Mouse (Mus musculus): ENCODE data around the gene Rap1b. TPM values are rescaled to one million over a fixed set of nuclear protein-coding genes. Genes with fewer than 3 reads are reported as not detected.

Gene Rap1b
- total RNA-seq, 1 experiment: 49.6 TPM

- H3K9ac ChIP-seq (ENCODE audit: insufficient read depth, low read depth, low read length, poor library complexity, severe bottlenecking): no peak overlapping the region
- DNase-seq (ENCODE audit: low read depth, low spot score): no peak
- in situ Hi-C loops (cut with MboI; ENCODE audit: low sequenced_read_pairs in 2 of 2, unreplicated experiment in 2 of 2): no loop called here
- H3K36me3 ChIP-seq (ENCODE audit: control insufficient read depth, insufficient read depth, low read length, poor library complexity, severe bottlenecking): peaks cover 52% of the 10 kb centered on the region
- H3K4me3 ChIP-seq (ENCODE audit: insufficient read depth in 1 of 2, low read depth in 1 of 2, low read length in 2 of 2, poor library complexity in 1 of 2, severe bottlenecking in 1 of 2): no peak overlapping the region
- no peak for TF ChIP-seq ZNF384 (IDR thresholded peaks at IDR 0.05; ENCODE audit: low read depth, low read length)
- no peak for TF ChIP-seq ZC3H11A (IDR thresholded peaks at IDR 0.05; ENCODE audit: borderline replicate concordance, low read depth, low read length)
- TF ChIP-seq MAFK (IDR thresholded peaks at IDR 0.05; ENCODE audit: insufficient read depth, low read depth, low read length): no peak
- no peak for TF ChIP-seq CHD2 (IDR thresholded peaks at IDR 0.05; ENCODE audit: low read depth, low read length)
- no peak for TF ChIP-seq HCFC1 (IDR thresholded peaks at IDR 0.05; ENCODE audit: borderline replicate concordance, insufficient read depth, low read length)
- no peak overlapping the region for H3K27ac ChIP-seq (ENCODE audit: insufficient read depth, low read depth, low read length, poor library complexity, severe bottlenecking)
- H3K4me1 ChIP-seq (ENCODE audit: control insufficient read depth in 2 of 2, insufficient read depth in 2 of 2, low read length in 2 of 2, poor library complexity in 1 of 2): 0 out of 4 replicates have a peak, but pooled peaks cover 0 to 2% of the 10 kb centered on the region in 2 experiments
- no peaks in the 10 kb centered on the region for H3K9me3 ChIP-seq (ENCODE audit: control insufficient read depth, insufficient read depth, low read depth, low read length)
Measured at GRCm38 (mm10) chr10:117783786-117784420, 61.9 kb downstream of the Rap1b start.

DNA sequence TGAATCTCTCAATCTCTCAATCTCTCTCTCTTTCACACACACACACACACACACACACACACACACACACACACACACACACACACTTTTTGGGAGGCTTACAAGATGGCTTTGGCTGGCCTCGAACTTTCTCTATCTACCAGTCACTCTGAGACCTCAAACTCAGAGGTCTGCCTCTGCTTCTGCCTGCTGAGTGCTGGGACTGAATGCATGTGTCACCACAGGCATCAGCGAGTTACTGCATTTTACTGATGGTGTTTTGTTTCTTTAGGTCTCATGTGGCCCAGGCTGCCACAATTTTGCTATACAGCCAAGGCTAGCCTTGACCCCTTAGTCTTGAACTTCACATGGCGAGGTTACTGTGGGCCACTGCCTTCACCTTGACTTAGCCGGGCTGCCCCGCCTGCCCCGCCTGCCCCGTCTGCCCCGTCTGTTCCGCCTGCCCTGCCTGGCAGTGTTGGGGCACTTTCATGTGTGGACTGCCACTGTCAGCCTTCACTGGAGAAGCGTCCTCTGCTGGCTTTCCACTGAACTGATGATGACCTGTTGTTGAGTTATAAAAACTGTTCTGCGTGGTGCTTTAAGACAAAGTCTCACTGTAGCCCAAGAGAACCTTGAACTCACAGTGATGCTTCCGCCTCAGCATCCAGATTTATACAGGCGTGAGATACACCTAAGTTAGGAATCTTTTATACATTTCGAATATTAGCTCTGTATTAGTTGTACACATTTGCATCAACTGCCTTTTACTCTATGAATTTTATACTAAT, 63.2 kb downstream of the Rap1b start:
- Histone ChIP-seq H3K9me3 (ENCODE audit: control insufficient read depth, insufficient read depth, low read depth, low read length) (no peaks in the 10 kb centered on the region), H3K4me1 (ENCODE audit: control insufficient read depth in 2 of 2, insufficient read depth in 2 of 2, low read length in 2 of 2, poor library complexity in 1 of 2) (0 out of 4 replicates have a peak, but pooled peaks cover 0 to 2% of the 10 kb centered on the region in 2 experiments), H3K36me3 (ENCODE audit: control insufficient read depth, insufficient read depth, low read length, poor library complexity, severe bottlenecking) (peaks cover 58% of the 10 kb centered on the region), H3K27ac (ENCODE audit: insufficient read depth, low read depth, low read length, poor library complexity, severe bottlenecking) (no peak overlapping the region), H3K9ac (ENCODE audit: insufficient read depth, low read depth, low read length, poor library complexity, severe bottlenecking) (no peak overlapping the region), H3K4me3 (ENCODE audit: insufficient read depth in 1 of 2, low read depth in 1 of 2, low read length in 2 of 2, poor library complexity in 1 of 2, severe bottlenecking in 1 of 2) (no peak overlapping the region)
- TF ChIP-seq HCFC1 (IDR thresholded peaks at IDR 0.05; ENCODE audit: borderline replicate concordance, insufficient read depth, low read length) (no peak), ZNF384 (IDR thresholded peaks at IDR 0.05; ENCODE audit: low read depth, low read length) (no peak), ZC3H11A (IDR thresholded peaks at IDR 0.05; ENCODE audit: borderline replicate concordance, low read depth, low read length) (no peak), CHD2 (IDR thresholded peaks at IDR 0.05; ENCODE audit: low read depth, low read length) (no peak), MAFK (IDR thresholded peaks at IDR 0.05; ENCODE audit: insufficient read depth, low read depth, low read length) (no peak)
- no peak for DNase-seq (ENCODE audit: low read depth, low spot score)
- in situ Hi-C loops (cut with MboI; ENCODE audit: low sequenced_read_pairs in 2 of 2, unreplicated experiment in 2 of 2): no loop called here

DNA sequence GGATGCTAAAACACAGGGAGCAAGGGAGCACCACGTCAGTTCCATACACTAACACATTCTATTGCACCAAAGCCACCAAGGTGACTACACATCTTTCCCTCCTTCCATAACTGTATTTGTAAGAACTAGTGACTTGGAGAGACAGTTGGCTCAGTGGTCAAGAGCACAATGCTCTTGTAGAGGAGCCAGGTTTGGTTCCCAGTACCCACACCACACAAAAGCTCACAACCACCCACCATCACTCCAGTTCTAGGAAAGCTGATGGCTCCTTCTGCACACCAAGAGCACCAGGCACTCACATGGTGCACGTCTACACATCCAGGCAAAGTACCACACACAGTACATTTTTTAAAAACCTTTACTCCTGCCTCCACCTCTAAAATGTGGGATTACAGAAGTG, 63.8 kb downstream of the Rap1b start:
- in situ Hi-C loops (cut with MboI; ENCODE audit: low sequenced_read_pairs in 2 of 2, unreplicated experiment in 2 of 2): no loop called here
- no peak for DNase-seq (ENCODE audit: low read depth, low spot score)
- peaks cover 60% of the 10 kb centered on the region for H3K36me3 ChIP-seq (ENCODE audit: control insufficient read depth, insufficient read depth, low read length, poor library complexity, severe bottlenecking)
- 0 out of 4 replicates have a peak, but pooled peaks cover 0 to 2% of the 10 kb centered on the region in 2 experiments for H3K4me1 ChIP-seq (ENCODE audit: control insufficient read depth in 2 of 2, insufficient read depth in 2 of 2, low read length in 2 of 2, poor library complexity in 1 of 2)
- H3K4me3 ChIP-seq (ENCODE audit: insufficient read depth in 1 of 2, low read depth in 1 of 2, low read length in 2 of 2, poor library complexity in 1 of 2, severe bottlenecking in 1 of 2): no peak overlapping the region
- H3K27ac ChIP-seq (ENCODE audit: insufficient read depth, low read depth, low read length, poor library complexity, severe bottlenecking): no peak overlapping the region
- no peaks in the 10 kb centered on the region for H3K9me3 ChIP-seq (ENCODE audit: control insufficient read depth, insufficient read depth, low read depth, low read length)
- no peak overlapping the region for H3K9ac ChIP-seq (ENCODE audit: insufficient read depth, low read depth, low read length, poor library complexity, severe bottlenecking)
- TF ChIP-seq CHD2 (IDR thresholded peaks at IDR 0.05; ENCODE audit: low read depth, low read length) (no peak), ZC3H11A (IDR thresholded peaks at IDR 0.05; ENCODE audit: borderline replicate concordance, low read depth, low read length) (no peak), ZNF384 (IDR thresholded peaks at IDR 0.05; ENCODE audit: low read depth, low read length) (no peak), HCFC1 (IDR thresholded peaks at IDR 0.05; ENCODE audit: borderline replicate concordance, insufficient read depth, low read length) (no peak), MAFK (IDR thresholded peaks at IDR 0.05; ENCODE audit: insufficient read depth, low read depth, low read length) (no peak)

GRCm38 (mm10) chr10:117781021-117781725, 64.7 kb downstream of the Rap1b start:
- no peaks in the 10 kb centered on the region for H3K9me3 ChIP-seq (ENCODE audit: control insufficient read depth, insufficient read depth, low read depth, low read length)
- H3K9ac ChIP-seq (ENCODE audit: insufficient read depth, low read depth, low read length, poor library complexity, severe bottlenecking): no peak overlapping the region
- H3K4me3 ChIP-seq (ENCODE audit: insufficient read depth in 1 of 2, low read depth in 1 of 2, low read length in 2 of 2, poor library complexity in 1 of 2, severe bottlenecking in 1 of 2): no peak overlapping the region
- peaks cover 59% of the 10 kb centered on the region for H3K36me3 ChIP-seq (ENCODE audit: control insufficient read depth, insufficient read depth, low read length, poor library complexity, severe bottlenecking)
- H3K4me1 ChIP-seq (ENCODE audit: control insufficient read depth in 2 of 2, insufficient read depth in 2 of 2, low read length in 2 of 2, poor library complexity in 1 of 2): 0 out of 4 replicates have a peak, but pooled peaks cover 0 to 6% of the 10 kb centered on the region in 2 experiments
- no peak for DNase-seq (ENCODE audit: low read depth, low spot score)
- TF ChIP-seq CHD2 (IDR thresholded peaks at IDR 0.05; ENCODE audit: low read depth, low read length) (no peak), ZNF384 (IDR thresholded peaks at IDR 0.05; ENCODE audit: low read depth, low read length) (no peak), ZC3H11A (IDR thresholded peaks at IDR 0.05; ENCODE audit: borderline replicate concordance, low read depth, low read length) (no peak), HCFC1 (IDR thresholded peaks at IDR 0.05; ENCODE audit: borderline replicate concordance, insufficient read depth, low read length) (no peak), MAFK (IDR thresholded peaks at IDR 0.05; ENCODE audit: insufficient read depth, low read depth, low read length) (no peak)
- in situ Hi-C loops (cut with MboI; ENCODE audit: low sequenced_read_pairs in 2 of 2, unreplicated experiment in 2 of 2): no loop called here
- H3K27ac ChIP-seq (ENCODE audit: insufficient read depth, low read depth, low read length, poor library complexity, severe bottlenecking): no peak overlapping the region
